Mouse (Mus musculus): ENCODE results near the gene Dll4.
A peak's percentile ranks its signal among the peaks of the same experiment; 100 is the strongest.

Dll4 gene

DNA sequence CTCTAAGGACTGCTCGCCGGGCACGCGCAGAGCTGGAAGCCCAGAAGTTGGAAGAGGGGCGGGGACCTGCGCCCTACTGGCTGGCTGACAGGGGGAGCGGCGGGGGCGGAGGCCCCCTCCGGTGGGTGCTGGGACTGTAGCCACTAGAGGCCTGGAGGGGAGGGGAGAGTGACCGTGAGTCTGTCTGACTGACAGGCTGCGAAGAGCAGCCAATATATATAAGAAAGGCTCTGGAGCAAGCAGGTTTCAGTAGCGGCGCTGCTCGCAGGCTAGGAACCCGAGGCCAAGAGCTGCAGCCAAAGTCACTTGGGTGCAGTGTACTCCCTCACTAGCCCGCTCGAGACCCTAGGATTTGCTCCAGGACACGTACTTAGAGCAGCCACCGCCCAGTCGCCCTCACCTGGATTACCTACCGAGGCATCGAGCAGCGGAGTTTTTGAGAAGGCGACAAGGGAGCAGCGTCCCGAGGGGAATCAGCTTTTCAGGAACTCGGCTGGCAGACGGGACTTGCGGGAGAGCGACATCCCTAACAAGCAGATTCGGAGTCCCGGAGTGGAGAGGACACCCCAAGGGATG, at the start of gene Dll4:
Gene Dll4, plus strand, starts transcription at position 217 of the 576 bp plus-strand sequence.
- DNase-seq (ENCODE audit: low read depth, low spot score): peak; percentile 67

DNA sequence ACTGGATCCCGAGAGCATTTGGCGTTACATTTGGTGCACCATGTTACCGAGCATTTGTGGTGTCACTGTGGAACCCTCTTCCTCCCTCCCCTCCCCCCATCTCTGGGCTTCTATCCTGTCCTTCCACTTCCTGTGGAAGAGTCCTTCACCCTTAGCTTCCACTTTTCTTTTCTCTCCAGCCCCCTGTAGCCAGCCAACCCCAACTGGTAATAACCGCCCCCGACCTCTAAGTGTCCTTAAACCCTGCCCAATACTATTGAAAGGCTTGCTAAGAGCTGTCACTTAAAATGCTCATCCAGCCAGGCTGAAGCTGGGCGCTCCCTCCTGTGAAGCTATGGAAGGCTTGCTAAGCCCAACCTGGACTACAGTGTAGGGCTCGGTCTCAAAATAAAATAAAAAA, 48.7 kb upstream of the Dll4 start:
- peak; percentile 83 for DNase-seq (ENCODE audit: low read depth, low spot score)

DNA sequence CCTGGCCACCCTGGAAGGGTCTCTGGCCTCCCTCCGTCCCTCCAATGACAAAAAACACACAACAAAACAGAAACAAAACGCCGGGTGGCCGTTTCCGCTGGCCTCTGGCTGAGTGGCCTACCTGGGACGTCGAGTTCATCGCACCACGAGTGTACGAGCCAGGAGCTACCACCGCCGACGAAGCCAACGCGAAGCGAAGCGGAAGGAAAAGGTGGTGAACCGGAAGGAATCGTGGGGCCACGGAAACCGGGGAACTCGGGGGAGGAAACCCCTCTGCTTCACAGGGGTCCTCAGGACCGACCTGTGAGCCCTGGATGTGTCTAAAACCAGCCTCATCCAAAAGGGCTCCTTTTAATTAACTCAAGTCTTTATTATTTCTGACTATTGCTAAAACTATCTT, 47.8 kb upstream of the Dll4 start:
- DNase-seq (ENCODE audit: low read depth, low spot score): no peak

DNA sequence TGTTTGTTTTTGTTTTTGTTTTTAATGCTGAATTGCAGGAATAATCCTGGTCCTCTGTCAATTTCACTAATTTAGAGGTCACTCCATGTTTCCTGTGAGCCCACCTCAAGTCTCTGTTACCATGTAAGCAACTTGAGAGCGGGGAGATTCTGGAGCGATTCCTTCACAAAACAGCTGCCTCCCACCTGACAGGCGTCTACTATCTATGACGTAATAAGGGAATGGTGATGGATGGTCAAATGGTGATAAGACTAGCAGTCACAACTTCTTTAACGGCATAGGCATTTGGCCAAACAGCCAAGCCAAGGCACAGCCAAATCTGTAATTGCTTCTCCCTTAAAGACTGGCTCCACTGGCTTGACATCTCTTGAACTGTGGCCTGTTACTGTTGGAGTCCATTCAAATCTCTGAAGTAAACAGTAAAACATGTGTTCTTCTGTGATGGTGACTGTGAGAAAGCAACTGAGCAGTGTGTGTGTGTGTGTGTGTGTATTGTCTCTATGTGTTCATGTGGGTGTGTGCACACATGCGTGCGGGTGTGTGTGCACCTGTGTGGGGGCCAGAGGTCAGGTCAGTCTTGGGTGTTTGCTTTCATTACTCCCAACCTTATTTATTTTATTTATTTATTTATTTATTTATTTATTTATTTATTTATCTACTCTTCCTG, 43.6 kb upstream of the Dll4 start:
- DNase-seq (ENCODE audit: low read depth, low spot score): no peak

DNA sequence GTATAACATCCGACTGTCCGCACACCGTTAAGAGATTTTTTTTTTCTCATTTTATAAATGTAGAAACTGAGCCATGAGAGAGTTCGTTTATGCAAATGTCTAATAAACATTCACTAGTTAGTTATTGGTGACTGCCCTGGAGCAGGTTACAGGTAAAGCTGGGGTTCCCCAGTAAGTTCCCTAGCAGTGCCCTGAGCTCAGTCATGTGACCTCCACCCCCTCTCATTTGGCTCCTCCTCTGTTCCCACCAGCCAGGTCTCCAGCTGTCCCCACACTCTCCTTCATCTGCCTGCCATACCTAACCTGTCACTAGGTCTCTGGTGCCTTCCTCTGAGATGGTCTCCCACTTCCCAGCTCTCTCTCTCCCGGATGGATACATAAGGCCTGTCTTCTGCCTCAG, 38.2 kb upstream of the Dll4 start:
- no peak for DNase-seq (ENCODE audit: low read depth, low spot score)

DNA sequence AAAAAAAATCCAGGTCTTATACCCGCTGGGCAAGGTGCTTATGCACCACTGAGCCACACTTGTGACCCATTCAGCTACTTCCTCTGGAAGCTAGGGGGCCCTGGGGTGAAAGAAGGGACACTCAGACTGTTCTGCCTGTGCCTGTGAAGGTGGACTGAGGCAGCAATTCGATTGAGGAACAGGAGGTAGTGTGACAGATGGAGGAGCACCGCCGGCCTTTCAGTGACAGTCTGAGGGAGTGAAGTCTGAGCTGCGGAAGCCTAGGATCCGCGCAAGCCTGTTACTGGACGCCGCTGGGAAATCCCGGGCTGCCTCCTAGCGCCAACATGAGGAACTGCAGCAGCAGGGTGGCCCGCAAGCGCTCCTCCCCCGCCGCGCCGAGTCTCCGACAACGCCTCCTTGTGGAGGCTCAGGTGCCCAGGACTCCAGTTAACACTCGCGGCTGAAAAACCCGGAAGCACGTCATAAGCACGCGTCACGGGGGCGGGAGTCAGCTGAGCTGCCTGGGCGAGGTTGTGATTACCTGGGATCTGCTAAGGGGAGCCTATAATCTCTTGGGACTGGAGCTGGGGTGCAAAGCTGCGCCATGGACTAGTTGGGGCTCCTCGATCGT, 37.2 kb upstream of the Dll4 start, which contains the start of gene Vps18:
Gene Vps18, plus strand, starts transcription at position 471 of the 613 bp plus-strand sequence.
- peak; percentile 97 for DNase-seq (ENCODE audit: low read depth, low spot score)

DNA sequence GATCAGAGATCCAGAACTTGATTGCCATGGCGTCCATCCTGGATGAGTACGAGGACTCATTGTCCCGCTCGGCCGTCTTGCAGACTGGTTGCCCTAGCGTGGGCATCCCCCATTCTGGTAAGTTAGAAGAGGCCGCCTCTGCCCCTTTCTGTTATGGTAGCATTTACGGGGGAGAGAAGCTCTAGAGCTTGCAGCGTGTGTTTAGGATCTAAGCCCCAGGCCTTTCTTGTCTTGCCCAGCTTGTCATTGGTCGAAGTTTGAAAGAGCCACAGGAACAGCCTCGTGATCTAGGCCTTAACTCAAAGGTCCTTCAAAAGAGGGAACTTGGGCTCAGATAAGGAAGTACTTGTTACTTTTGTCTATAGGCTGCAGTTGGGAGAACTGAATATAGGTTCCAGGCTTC, 36.6 kb upstream of the Dll4 start:
- DNase-seq (ENCODE audit: low read depth, low spot score): no peak

DNA sequence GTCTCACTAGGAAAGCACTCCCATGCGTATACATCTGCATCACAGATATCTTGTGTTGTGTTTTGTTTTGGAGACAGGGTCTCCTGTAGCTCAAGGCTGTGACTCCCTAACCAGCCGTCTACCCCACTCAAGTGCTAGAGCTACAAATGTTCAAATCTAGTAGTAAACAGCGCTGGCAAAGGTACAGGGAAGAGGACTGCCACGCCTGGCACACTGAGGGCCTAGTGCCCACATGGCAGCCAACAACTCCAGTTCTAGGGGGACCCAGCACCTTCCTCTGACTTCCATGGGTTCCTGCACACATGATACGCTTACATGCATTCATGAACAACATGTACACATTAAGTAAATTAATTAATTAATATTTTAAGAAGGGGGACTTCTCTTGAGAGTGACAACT, 33.3 kb upstream of the Dll4 start:
- DNase-seq (ENCODE audit: low read depth, low spot score): no peak

DNA sequence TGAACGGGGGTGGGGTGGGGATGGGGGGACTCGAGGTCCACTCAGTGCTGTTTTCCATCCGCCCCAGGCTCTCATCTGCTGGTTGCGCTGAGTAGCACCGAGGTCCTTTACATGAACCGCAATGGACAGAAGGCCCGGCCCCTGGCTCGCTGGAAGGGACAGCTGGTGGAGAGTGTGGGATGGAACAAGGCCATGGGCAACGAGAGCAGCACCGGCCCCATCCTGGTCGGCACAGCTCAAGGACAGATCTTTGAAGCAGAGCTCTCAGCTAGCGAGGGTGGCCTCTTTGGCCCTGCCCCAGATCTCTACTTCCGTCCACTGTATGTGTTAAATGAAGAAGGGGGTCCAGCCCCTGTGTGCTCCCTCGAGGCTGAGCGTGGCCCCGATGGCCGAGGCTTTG, 32.7 kb upstream of the Dll4 start:
- DNase-seq (ENCODE audit: low read depth, low spot score): no peak

DNA sequence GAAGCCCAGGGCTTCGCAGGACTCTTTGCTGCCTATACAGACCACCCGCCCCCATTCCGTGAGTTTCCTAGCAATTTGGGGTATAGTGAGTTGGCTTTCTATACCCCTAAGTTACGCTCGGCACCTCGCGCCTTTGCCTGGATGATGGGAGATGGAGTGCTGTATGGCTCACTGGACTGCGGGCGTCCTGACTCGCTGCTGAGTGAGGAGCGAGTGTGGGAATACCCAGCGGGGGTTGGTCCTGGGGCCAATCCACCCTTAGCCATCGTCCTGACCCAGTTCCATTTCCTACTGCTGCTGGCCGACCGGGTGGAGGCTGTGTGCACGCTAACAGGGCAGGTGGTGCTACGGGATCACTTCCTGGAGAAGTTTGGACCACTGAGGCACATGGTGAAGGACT, 32.3 kb upstream of the Dll4 start:
- no peak for DNase-seq (ENCODE audit: low read depth, low spot score)

DNA sequence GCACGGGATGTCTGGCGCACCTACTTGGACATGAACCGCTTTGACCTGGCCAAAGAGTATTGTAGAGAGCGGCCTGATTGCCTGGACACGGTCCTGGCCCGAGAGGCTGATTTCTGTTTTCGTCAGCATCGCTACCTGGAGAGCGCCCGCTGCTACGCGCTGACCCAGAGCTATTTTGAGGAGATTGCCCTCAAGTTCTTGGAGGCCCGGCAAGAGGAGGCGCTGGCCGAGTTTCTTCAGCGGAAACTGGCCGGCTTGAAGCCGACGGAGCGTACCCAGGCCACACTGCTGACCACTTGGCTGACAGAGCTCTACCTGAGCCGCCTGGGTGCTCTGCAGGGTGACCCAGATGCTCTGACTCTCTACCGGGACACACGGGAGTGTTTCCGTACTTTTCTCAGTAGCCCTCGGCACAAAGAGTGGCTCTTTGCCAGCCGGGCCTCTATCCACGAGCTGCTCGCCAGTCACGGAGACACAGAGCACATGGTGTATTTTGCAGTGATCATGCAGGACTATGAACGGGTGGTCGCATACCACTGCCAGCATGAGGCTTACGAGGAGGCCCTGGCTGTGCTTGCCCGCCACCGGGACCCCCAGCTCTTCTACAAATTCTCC, 31.7 kb upstream of the Dll4 start:
- DNase-seq (ENCODE audit: low read depth, low spot score): no peak

DNA sequence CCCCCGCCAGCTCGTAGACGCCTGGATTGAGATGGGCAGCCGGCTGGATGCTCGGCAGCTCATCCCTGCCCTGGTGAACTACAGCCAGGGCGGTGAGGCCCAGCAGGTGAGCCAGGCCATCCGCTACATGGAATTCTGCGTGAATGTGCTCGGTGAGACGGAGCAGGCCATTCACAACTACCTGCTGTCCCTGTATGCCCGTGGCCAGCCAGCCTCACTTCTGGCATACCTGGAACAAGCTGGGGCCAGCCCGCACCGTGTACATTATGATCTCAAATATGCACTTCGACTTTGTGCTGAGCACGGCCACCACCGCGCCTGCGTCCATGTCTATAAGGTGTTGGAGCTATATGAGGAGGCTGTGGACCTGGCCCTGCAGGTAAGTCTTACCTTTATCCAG, 31.2 kb upstream of the Dll4 start:
- no peak for DNase-seq (ENCODE audit: low read depth, low spot score)

DNA sequence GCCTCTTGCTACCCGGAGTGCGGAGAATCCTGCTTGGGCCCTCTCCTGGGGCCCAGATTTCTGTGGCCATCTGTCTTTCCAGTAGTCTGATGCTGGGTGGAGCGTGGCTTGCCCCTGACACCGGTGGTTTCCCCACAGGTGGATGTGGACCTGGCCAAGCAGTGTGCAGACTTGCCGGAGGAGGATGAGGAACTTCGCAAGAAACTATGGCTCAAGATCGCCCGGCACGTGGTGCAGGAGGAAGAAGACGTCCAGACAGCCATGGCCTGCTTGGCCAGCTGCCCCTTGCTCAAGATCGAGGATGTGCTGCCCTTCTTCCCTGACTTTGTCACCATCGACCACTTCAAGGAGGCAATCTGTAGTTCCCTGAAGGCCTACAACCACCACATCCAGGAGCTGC, 28.8 kb upstream of the Dll4 start:
- DNase-seq (ENCODE audit: low read depth, low spot score): no peak

DNA sequence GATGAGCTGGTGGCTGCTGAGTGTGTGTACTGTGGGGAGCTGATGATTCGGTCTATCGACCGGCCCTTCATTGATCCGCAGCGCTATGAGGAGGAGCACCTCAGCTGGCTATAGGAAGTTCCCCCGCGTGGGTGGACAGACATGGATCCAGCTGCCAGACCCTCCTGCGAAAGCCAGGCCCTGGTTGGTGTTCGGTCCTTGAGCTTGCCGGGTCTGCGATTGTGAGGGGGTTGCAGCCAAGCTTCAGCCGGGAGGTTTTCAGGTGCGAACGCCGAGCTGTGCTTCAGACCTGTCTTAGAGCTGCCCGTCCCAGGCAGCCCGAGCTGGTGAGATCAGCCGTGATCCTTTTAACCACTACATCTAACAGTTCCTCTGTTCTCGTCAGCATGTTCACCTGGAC, 28.1 kb upstream of the Dll4 start:
- no peak for DNase-seq (ENCODE audit: low read depth, low spot score)

DNA sequence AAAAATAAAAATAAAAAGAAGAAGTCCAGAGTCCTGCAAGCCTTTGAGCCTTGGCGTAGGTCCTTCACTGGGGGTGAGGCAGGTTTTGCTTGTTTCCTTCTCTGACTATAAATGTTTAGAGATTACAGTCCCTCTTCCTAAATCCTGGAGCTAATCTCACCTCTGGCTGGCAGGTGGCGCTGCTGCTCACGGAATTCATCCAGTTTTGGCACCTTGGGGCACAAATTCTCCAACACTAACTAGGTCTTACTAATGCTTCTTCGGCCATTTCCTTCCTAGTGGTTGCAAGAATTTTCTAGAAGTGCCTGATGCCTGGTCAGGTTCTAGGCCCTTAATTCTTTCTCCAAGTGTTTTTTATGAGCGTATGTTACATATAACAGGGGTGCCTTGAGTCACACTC, 27.3 kb upstream of the Dll4 start:
- peak; percentile 64 for DNase-seq (ENCODE audit: low read depth, low spot score)

DNA sequence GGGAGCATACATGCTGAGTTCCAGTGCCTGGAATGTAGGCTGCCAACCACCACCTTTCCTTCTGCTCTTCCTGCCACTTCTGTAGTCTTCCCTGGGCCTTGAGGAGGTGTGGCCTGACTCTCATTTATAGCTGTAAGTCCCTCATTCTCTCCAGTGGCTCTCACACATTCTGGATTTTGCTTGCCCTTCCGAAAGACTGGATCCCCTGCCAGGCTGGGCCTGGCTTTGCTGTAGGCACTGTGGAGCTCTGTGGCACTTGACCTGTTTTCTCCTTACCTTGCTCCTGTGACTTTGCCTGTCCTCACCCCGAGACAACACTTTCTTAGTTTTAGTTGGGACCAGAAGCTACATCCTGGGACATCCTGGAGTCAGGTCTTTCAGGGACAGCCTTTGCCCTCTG, 26.7 kb upstream of the Dll4 start:
- DNase-seq (ENCODE audit: low read depth, low spot score): no peak

DNA sequence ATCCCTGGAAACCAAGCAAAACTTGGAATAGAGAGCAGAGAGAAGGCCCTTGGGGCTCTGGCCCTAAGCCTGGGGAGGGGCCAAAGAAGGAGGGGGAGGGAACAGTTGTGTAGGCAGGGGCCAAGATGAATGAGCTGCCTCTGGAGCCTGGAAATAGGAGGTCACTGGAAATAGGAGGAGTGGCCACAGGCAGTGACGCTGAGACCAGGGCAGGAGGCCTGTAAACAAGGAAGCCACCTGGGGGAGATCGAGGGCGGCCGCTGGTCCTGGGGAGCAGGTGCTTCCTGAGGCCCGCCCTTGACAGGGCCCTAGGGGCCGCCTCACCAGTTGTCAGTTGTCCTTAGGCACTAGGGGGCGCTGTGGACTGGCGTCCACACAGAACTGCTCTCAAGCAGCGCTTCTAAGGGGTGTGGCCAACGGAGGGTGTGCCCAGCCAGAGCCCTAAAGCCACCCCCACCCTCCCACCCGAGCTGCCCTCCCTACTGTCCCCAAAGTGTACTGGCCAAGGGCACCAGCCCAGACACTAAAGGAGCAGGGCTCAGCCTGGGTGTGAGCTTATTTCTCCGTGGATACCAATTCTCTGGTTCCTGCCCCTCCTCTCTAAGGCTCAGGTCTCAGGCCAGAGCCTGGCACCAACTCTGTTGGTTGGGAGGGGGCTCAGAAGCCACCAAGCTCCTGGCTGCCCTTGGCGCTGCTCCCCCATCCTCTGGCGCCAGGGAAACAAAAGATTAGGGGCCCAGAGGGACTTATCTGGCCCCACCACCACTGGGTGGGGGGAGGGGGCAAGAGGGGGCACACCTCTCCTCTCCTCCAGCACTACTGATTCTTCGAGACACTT, 25.4 kb upstream of the Dll4 start:
- peak; percentile 92 for DNase-seq (ENCODE audit: low read depth, low spot score)

DNA sequence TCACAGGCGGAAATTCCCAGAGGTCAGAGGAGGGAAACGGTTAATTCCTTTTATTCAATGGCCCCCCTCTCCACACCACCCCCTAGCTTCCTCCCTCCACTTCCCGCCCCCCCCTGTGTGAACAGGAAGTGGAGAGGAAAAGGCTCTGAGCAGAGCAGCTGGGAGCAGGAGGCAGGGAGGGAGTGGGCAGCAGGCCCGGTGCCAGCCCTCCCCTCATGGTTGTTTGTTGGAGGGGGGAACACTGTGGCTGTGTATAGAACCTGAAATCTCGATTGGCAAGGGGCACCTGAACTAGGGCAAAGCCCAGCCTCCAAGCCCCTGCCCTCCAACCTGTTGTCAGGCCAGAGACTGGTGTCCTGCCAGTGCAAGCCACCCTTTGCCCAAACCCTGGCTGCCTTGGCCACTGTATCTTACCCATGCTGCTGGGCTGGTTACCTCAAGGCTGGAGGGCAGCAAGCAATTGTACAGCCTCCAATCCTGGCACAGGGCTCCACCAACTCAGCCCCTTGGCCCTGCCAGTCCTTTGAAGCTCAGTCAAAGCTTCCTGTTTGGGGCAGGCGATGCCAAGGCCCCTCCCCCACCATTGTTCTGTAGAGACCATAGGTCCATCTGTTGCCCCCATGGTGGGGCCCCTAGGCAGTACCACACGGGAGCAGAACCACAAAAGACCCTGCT, 24.6 kb upstream of the Dll4 start:
- no peak for DNase-seq (ENCODE audit: low read depth, low spot score)

DNA sequence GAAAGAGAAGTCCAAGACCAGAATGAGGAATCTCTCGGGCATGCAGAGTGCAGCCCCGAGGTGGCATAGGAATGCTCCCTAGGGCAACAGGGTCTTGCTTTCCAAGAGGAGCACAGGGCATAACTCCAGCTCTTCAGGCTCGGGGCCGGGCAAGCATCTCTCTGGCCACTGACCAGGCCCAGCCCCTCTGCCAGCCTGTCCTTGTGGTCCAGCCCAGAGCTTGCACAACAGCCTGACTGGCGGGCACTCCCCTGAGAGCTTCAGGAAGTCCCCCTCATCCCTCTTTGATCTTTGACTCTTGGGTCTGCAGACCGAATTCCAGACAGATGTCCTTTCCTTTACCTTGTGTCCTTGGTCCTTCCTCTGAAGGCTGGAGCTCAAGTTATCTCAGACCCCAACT, 22.7 kb upstream of the Dll4 start:
- DNase-seq (ENCODE audit: low read depth, low spot score): no peak

DNA sequence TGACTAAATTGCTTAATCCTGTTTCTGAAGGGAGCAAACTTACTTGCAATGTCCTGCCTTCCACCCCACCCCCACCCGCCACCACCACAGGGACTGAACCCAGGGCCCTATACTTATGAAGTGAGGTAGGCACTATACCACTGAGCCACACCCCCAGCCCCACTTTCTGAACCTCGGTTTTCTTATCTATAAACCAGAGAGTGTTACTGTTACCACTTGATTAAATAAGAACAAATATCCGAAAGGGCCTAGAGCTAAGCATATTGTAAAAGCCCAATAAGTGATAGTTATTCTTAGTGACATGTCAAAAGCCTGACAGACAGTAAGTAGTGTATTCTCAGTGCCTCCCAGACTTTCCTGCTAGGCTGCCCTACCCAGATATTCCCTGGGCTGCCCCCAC, 21.2 kb upstream of the Dll4 start:
- no peak for DNase-seq (ENCODE audit: low read depth, low spot score)

DNA sequence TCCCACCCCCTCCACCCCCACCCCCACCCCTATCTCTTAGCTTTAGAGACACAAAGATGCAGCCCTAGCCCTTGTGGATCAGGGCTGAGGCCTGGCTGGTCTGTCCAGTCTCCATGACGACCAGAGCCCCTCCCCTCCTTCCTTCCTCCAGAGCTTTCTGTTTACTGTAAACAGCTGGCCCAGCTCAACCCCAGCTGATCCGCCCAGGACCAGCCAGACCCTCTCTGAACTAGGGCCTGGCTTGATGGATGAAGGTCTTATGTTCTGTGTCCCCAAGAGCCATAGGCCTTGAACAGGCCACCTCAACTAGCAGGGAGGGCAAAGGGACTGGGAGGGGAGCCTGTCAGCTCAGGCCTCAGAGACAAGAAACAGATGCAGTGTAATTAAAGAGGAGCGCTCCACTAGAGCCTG, 20.8 kb upstream of the Dll4 start:
- peak; percentile 74 for DNase-seq (ENCODE audit: low read depth, low spot score)
